Mouse (Mus musculus) embryo, embryonic 10.5 days (tissue): ENCODE results near the gene Mfap2.

ENCODE experiments used
- DNase-seq: peaks from one replicate; pipeline ENCODE4 v3.0.0-alpha.2; 2015; ENCODE audit warnings: low spot score

Mfap2 gene

DNA sequence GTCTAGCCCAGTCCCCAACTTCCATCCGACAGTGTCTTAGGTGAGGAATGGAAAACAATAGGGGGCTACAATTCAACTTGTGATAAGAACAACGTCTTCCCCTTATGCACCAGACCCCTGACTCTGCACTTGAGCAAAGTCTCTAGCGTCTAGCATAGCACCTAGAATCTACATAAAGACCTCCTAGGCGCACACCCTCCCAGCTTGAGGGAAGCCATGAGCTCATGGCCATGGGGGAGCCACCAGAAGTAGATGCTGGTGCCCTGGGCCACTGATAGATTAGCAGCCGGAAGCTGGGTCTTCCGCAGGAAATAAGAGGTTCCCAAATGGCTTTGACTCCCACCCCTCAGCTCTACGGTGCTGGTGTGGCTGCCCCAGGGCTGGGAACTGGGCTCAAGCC lies 22.7 kb upstream of the Mfap2 start:
- no peak for DNase-seq

DNA sequence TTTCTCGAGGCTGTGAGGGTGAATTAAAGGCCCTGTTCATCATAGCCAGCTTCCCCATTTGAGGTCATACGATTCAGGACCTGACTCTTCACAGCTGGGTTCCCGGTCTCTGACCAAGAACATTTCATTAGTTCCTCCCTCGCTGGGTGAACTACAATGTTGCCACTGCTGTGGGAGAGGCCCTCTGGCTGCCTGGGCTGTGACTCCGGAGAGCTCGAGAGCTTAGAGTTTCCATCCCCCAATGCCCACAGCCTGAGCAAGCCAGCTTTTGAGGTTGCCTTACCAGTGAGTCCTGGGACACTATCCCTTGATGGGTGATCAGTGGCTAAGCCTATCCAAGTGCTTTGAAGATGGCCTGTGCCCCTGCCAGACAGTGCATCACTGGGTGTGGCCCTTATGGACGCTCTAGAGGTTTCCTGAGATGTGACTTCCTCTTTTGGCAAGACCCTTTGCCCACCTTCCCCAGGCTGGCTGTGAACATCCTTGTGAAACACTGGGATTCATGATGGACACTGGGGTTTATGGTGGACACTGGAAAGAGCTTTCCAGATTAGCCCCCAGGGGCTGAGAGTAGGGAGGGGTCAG lies 21.4 kb upstream of the Mfap2 start:
- no peak for DNase-seq

DNA sequence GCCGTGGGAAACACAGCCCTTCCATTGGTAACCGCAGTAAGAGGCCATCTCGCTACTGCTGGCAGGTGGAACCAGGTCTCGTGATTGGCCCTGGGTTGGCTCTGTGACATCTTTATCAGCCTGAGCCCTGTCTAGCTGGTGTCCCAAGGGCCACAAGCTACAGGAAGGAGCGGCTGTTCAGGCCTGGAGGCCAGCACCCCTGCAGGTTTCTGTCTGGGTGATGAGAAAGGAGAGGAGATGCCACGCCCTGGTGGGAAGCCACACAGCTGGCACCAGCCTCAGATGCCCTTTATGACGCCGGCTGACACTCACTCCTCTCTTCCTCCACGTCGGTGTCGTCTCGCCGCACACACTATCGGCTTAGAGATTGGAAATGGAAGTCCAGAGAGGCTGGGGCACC lies 20.8 kb upstream of the Mfap2 start:
- DNase-seq = no peak

DNA sequence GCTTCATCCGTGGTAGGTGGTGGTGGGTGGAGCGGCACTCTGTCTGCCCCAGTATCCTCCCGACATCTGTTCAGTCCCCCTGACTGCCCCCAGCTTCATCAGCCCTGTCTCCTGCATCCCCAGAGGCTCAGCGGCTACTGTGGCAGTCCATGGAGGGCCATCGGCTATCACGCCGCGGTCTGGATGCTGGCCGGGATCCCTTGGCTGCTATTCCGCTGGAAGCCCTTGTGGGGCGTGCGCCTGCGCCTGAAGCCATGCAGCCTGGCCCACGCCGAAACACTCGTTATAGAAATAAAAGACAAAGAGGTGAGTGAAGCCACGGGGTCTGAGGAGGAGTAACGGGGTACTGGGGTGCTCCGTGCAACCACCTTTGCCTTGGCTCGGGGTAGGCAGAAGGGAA lies 18.0 kb upstream of the Mfap2 start:
- DNase-seq = no peak

DNA sequence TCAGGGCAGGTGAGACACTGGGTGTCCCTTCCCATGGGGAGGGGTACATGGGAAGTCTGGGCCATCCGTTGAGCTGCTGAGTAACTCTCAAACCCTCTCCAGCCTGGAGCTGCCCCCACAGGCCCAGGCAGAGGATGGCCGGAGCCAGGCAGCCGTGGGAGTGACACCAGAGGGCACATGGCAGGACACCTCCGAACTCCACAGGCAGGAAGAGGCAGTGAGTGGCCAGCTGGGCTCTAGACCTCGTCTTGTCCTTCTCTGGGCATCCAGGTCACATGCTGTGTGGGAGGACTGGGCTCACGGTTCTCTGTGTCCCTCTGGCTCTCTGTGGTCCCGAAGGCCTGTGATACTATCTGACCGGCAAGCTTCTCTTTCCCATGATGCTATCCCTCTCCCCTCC lies 16.4 kb upstream of the Mfap2 start:
- DNase-seq = no peak

DNA sequence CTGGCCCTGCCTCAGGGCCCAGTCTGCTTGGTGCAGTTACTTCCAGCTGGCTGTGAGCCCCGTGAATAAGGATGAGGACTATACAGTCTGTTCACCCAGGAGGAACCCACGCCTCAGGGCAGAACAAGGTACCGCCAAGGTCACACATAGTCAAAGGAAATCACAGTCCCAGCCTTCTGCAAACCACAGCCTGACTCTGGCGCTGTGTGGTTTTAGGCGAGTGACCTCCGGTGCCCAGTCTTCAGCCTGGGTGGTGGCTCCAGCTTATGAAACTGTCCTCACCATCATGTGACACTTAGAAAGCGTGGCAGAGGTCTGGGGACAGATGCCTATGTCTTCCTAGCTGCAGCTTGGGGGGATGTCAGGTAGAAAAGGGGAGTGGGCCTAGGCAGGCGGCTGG lies 14.4 kb upstream of the Mfap2 start:
- DNase-seq = no peak

DNA sequence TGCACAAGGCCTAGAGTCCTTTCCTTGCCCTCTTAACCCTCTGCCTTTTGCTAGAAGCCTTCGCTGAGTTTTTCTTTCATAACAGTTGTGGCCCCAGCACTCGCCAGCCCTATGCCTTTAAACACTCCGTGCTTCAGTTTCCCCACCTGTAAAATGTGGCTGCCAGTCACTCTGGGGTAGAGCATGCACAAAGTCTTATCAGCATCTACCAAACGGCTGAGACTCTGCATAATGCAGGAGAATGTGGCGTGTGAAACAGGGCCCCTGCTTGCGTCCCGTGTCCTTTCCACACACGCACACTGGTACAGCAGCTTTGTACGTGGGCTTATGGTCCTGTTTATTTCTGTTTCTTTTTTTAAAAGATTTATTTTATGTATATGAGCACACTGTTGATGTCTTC lies 13.4 kb upstream of the Mfap2 start:
- DNase-seq = no peak

DNA sequence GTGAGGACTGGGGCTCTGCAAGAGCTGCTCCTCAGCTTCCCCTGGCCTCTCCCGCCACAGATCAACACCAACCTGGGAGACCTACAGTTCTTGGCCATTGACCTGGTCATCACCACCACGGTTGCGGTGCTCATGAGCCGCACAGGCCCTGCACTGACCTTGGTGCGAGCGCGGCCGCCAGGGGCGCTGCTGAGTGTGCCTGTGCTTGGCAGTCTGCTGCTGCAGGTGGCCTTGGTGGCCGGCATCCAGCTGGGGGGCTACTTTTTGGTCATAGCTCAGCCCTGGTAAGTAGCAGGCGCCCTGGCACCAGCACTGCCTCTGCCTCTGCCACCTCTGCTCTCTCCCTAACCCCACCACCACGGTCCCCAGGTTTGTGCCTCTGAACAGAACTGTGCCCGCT lies 4.2 kb upstream of the Mfap2 start:
- DNase-seq = no peak

DNA sequence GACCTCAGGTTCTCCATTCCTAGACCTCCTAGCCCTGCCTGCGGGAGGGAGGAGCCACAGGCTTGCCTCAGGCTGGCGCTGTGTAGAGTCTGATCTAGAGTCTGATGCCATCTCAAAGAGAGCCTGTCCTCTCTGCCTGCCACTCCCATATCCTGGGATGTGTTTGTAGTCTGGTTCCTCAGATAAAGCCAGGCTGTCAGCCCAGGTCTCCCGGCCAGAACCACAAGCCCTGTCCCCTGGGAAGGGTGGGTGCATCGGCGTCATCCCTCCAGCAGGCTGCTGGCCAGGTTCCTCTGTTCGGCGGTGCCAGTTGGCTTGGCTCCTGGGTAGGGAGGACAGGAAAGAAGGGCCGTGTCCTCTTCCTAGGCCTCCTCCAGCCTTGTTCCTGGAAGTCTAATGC lies 2.2 kb upstream of the Mfap2 start:
- no peak for DNase-seq

DNA sequence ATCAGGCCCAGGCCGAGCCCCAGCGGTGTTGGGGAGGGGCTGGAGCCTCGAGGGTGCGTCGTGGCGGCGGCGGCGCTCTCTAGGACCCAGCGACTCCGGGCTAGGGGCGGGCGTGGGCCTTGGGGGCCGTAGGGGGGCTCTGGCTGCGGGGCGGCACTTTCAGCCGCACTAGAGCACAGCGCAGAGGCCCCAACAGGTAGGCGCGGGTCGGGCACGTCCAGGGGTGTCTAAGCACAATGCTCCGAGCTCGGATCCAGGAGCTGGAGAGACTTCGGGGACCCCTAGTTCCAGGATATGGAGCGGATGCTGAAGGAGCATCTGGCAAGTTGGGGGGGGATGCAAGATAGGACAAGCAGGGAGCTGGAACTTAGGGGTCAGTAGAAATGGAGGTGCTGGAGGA lies 308 bp downstream of the Mfap2 start:
- DNase-seq = peak; percentile 82

DNA sequence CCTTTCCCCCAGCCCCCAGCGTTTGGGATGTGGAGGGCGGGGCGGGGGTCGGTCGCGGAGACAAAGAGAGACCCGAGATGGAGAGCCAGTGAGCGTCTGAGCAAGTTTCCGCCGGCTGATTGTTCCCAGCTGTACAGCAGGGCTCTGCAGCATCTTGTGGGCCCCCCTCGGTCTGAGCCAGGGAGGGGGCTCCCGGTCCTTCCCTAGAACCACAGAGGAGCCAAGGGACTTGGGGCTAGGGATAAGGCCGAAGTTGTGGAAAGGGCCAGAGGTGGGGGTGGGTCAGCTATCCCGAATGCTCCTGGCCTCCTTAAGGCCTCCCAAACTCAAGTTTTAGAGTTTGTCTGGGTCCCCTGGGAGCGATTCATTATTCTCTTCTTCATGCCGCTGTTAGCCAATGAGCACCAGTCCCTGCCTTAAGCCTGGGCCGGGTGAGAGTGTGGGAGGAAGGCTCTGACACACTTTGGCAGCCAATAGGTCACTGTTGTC lies 767 bp downstream of the Mfap2 start:
- peak; percentile 81 for DNase-seq

DNA sequence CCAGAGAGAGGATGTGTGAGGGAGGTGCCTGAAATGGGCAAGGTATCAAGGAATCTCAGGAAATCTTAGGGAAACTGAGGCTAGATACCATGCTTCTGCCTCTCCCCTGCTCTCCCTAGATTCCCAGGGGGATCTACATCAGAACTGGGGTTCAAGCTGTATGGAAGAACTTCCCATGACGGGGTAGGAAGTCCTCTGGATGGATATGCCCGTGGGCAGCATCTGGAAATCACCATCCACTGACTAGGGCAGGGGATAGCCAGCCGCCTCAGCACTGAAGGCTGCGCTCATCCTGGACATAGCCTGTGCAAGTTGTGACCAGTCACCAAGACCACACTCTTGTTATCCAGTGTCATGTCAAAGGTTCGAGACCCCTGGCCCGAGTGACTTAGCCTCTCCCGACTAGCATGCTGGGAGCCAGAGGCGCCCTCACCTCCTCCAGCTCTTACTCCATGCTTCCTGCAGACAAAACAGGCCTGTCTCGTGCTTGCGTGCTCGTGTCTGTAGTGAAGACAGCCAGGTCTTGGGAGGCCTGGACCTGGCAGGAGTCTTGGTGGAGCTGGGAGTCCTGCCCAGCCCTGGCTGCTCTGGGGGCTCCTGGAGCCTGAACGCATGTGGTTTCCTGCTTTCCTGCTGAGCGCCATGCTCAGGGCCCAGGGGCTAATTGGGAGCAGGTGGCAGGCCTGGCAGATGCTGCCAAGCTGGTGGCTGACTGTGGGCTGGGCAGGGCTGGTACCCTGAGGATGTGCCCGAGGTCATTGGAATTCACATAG lies 1.5 kb downstream of the Mfap2 start:
- peak; percentile 26 for DNase-seq

DNA sequence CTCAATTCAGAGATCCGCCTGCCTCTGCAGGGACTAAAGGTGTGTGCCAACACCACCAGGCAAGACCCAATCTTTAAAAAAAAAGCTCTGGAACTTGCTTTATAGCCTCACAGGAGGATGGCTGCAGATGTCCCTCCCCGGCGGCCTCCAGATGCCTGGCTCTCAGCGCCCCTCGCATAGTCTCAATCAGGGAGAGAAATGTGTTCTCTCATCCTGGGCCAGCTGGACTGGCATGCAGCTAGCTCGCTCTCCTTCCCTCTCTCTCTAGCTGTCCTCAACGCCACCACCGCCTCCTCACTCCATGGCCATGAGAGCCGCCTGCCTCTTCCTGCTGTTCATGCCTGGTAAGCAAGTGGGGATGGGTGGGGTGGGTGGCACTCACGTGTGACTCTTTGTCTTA lies 2.3 kb downstream of the Mfap2 start:
- DNase-seq = no peak

DNA sequence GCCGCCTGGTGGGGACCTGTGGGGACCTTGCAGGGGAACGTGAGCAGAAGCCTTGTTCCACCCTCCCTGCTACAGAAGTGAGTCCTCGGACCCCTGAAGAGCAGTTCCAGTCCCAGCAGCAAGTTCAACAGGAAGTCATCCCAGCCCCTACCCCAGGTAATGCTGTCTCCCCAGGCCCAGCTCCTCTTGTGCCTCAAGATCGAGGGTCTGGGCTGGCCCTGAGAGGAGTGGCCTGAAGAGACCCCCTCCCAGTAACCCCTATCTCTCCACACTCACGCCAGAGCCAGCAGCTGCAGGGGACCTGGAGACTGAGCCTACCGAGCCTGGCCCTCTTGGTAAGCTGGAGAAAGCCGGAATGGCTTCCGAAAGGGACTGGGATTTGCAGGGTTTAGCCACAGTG lies 3.9 kb downstream of the Mfap2 start:
- no peak for DNase-seq

DNA sequence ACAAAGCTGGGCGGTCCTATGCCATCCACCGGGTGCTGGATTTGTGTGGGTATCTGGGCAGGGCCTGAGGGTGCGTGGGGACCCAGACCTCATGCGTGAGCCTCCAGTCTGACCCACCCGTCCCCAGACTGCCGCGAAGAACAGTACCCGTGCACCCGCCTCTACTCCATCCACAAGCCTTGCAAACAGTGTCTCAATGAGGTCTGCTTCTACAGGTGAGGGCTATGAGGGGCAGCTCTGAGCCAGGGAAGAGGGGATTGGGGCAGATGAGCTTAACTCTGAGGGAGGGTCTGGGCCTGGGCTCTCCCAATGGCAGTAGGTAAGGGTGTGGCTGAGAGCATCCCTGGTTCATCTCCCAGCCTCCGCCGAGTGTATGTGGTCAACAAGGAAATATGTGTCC lies 4.6 kb downstream of the Mfap2 start:
- DNase-seq = no peak

DNA sequence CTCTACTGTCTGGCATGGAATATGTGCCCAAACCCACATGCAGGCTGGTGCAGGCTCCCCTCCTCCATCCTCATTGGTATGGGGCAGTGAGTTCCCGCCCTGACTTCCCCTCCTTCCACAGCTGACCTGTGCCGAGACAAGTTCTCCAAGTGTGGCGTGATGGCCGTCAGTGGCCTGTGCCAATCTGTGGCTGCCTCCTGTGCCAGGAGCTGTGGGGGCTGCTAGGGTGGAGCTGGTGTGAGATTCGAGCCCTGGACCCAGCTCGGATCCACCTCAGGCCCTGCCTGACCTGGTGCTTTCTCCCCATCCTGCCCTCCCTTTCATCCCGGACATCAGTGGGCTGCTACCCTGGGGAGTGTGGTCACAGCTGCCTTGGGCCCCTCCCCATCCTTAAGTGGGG lies 5.1 kb downstream of the Mfap2 start:
- DNase-seq = no peak

DNA sequence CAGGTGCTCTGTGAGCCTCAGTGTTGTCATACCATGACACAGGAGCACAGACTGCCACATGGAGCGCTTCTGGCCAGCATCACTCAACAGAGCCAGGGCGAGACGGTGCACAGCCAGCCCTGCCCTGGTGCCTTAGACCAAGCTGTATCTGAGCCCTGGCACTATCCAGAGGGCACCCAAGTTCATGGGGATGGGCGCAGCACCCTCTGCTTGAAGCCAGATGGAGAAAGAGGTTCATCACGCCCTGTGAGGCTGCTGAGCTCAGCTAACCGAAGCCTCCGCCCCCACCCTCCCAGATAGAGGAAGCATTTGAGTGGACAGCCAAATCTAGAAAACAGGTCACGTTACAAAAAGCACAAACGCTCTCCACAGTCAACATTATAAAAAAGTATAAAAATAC lies 6.1 kb downstream of the Mfap2 start:
- no peak for DNase-seq

DNA sequence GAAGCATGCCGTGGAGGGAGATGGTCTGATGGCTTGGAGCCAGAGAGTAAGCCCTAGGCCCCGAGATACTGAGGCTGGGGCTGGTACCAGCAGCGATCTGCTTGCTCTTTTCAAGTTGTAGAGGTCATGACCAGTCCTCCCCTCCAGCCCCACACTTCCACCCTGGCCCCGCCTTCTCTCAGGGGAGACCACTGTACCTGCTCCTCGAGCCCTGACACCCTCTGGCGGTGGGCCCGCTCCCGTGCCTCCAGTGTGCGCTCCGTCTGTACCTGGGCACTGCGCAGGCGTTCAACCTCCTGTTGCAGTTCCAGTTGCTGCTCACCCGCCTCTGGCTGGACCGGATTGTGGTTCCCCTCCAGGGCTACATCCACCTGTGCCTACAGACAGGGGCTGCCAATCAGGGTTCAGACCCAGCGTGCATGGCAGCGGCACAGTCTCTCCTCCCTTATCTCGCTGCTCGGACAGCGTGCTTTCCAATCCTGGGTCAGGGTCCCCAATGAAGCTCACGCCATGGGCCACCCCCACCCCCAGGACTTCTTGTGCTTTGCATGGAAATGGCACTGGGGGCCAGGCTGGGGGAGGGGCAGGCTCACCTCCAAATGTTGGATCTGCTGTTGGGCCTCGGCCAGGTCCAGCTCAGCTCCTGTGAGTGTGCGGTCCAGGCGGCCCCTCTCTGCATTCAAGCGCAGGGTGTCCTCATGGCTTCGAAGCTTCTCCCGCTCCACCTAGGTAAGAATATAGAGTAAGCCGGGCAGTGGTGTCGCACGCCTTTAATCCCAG lies 7.6 kb downstream of the Mfap2 start:
- DNase-seq = no peak

DNA sequence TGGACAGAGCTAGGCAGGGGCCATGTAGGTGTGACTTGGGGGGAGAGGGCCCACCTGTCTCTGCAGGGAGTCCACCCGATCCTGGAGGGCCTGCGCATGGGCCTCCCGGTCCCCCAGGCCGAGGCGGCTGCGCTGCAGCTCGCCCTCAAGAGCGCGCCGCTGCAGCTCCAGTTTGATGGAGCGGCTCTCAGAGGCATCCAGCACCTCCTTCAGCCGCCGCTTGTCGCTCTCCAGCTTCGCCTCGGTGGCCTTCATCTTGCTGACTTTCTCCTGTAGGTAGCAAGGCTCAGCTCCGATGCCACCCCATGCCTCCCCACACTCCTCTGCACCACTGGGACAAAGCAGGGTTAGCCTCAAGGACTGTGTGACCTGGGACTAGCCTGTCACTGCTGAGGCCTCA lies 10.0 kb downstream of the Mfap2 start:
- no peak for DNase-seq

DNA sequence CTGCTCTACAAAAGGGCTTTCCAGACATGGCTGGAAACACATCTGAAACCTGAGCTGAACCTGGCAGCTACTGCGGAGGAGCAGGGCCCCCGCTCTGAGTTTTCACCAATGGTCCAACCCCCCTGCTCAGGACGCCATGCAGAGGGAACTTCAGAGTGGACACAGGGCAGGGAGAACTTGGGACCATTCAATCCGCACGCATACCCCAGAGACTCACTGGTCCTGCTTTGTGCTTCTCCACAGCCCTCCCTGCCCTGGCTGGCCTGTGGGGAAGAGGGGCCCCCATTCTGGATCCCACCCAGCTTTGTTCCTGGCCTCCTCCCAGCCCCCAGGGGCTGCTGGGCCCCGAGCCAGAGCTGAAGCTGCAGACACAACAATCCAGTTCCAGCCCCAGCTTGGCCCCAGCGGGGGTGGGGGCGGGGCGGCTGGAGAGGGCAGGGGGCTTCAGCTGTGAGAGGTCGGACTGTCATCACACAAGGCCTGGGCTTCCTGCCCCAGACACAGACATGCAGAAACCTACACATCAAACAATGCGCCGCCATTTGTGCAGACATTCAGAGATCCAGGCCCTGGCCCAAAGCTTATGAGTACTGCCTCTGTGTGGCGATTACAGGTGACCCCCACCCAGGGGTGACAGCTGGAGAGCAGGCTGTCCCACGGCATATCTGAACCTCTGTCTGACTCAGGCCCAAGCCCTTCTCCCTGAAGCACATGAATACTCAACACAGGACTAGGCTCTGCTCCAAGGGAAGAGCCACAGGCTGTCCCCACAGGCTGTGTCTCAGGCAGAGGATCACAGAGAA lies 10.8 kb downstream of the Mfap2 start:
- DNase-seq = peak; percentile 61

DNA sequence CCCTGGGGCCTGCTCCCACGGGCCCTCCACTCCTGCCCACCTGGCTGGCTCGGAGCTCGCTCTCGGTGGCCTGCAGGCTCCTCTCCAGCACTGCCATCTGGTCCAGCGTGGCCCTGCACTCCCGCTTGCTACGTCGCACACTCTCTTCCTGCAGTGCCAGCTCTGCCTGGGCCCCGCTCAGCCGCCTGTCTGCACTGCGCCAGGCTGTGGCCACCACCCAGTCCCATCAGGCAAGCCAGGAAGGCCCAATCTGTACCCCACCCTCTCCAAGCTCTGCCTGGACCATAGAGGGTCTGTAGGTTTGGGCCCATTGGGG lies 11.4 kb downstream of the Mfap2 start:
- DNase-seq = no peak

DNA sequence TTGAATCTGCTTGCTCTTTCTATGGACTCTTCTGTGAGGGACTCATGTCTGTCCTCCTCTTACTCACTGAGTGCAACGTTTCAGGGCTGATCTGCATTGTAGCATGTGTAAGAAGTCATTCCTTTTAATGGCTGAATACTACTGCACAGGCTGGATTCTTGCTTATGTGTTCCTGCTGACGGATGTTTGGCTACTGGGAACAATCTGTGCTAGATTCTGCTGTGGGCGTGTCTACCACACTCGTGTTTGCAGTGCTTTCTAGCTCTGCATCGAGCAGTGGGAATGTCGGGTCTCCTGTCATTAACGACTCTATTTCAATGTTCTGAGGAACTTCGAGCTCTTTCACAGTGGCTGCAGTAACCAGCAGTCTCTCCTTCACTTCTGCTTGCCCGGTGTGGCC lies 13.8 kb downstream of the Mfap2 start:
- no peak for DNase-seq

DNA sequence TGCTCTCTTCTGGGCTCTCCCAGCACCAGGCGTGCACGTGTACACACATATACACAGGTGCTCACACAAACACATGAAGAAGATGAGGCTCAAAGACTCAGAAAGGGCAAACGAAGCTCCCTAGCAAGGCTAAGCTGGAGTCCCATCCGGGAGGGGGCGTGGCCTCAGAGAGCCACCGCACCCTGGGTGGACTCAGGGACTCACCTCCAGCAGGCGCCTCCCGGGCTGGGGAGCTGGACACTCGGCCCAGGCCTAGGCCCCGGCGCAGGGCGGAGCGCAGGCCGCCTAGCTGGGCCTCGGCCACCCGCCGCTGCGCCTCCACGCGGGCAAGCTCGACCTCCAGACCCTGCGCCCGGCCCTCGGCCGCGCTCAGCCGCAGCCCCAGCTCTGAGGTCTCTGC lies 14.8 kb downstream of the Mfap2 start:
- DNase-seq = no peak
